Mouse (Mus musculus): ENCODE results near the gene Ccdc30.
"Not testable (repeated sequence)": the region's sequence is repeated elsewhere in the genome, so short reads cannot be mapped to it uniquely, and the experiment has no call there.

Gene Ccdc30

GRCm38 (mm10) chr4:119303291-119303690, 112.0 kb downstream of the Ccdc30 start:
- DNase-seq (ENCODE audit: low spot score) = no peak

DNA sequence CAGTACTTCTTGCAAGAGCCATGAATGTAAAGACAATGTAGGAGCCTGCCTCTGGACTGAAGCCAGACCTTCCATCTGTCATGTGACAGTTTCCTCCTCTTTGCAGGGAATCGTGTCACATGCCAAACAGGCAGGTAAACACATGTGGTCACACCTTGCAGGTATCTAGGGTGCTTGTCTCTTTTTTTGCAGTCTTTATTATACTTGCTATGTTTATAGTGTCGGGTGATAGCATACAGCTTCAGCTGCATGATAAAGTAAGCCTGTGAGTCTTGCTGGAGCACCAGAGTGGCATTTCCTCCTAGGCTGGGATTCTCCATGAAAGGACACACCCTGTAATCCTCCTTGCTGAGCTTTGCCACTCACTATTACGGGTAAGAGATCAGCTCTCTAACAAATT, 113.5 kb downstream of the Ccdc30 start:
- no peak for DNase-seq (ENCODE audit: low spot score)

GRCm38 (mm10) chr4:119300761-119301160, 114.6 kb downstream of the Ccdc30 start:
- DNase-seq (ENCODE audit: low spot score) = no peak

- no peak for DNase-seq (ENCODE audit: low spot score)
Observed at GRCm38 (mm10) chr4:119297361-119297760, 118.0 kb downstream of the Ccdc30 start.

GRCm38 (mm10) chr4:119295134-119295453, 120.2 kb downstream of the Ccdc30 start:
- DNase-seq (ENCODE audit: low spot score) = no peak

GRCm38 (mm10) chr4:119294415-119295133, 120.7 kb downstream of the Ccdc30 start, which contains the start of gene Ybx1:
Ybx1 (minus strand) TSS chr4:119294604.
- peak; percentile 99 for DNase-seq (ENCODE audit: low spot score)

DNA sequence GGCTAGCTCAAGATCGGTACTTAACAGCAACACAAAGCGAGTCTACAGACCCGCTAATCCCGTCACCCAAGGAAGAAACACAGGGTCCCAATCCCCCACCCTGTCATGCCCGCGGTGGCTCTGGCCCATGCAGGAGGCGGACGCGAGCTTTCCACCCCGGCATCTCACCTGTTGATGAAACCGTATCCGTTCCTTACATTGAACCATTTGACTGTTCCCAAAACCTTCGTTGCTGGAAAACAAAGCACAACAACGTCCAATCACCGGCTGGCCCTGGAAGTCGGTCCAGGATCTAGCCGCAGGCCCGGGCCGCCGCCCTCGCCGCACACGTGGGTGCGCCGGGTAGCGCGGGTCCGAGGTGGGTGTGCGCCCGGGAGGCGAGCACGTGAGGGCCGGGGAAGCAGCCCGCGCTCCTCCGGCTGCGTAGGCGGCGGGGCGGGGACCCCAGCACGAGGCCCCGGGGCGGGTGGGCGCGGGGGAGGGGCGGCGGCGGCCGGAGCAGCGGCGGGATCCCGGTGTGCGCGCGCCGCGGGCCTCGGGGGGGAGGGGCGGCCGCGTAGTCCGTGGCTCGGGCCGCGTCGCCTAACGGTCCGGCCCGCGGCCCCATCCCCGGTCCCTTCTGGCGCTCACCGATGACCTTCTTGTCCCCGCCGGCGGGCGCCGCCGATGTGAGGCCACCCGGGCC, 121.6 kb downstream of the Ccdc30 start:
- DNase-seq (ENCODE audit: low spot score) = peak; percentile 42

- peak; percentile 60 for DNase-seq (ENCODE audit: low spot score)
Observed at GRCm38 (mm10) chr4:119292771-119293573, 122.3 kb downstream of the Ccdc30 start.

GRCm38 (mm10) chr4:119291921-119292320, 123.4 kb downstream of the Ccdc30 start:
- DNase-seq (ENCODE audit: low spot score) = no peak

- DNase-seq (ENCODE audit: low spot score) = no peak
Observed at GRCm38 (mm10) chr4:119285336-119285735, 130.0 kb downstream of the Ccdc30 start.

DNA sequence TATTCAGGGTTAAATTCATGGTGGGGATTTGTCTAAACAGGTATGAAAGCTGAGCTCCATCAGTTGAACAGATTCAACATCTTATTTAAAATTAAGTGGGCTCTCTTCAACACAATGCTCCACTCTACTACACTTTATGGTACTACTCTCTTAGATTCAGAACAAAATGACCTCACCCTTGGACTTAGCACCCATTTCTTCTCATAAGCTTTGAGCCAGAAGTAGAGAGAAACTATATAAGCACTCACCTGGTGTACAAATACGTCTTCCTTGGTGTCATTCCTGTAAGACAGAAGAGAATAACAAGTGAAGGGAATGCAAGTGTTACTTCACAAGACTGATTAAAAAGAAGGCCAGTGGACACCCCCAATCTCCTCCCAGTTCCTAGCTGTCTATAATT, 130.5 kb downstream of the Ccdc30 start:
- no peak for DNase-seq (ENCODE audit: low spot score)

DNA sequence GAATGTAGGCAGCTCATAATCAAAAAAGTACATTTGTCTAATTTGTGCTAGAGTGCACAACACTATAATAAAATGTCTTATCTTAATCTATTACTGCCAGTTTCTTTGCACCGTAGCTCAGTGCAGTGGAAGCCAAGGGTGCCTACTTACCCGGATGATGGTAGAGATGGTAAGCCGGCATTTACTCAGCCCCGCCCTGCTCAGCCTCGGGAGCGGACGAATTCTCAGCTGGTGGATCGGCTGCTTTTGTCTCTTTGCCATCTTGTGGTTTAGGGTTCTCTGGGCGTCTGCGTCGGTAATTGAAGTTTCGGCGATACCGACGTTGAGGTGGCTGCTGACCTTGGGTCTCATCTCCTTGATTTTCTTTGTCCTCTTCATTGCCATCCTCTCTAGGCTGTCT, 136.5 kb downstream of the Ccdc30 start:
- DNase-seq (ENCODE audit: low spot score) = not testable (repeated sequence)

DNA sequence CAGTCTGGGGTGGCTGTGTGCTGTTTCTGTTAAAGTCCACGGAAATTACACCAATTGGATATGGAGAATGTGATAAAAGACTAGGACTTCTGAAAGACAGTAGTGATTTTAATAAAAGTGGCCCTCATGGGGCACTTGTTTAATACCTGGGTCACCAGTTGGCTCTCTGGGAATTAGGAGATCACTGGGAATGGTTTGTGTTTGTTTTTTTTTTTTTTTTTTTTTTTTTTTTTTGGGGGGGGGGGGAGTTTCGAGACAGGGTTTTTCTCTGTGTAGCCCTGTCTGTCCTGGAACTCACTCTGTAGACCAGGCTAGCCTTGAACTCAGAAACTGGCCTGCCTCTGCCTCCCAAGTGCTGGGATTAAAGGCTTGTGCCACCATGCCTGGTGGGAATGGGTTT, 139.6 kb downstream of the Ccdc30 start:
- DNase-seq (ENCODE audit: low spot score) = no peak

GRCm38 (mm10) chr4:119275226-119275625, 140.1 kb downstream of the Ccdc30 start:
- DNase-seq (ENCODE audit: low spot score) = no peak

DNA sequence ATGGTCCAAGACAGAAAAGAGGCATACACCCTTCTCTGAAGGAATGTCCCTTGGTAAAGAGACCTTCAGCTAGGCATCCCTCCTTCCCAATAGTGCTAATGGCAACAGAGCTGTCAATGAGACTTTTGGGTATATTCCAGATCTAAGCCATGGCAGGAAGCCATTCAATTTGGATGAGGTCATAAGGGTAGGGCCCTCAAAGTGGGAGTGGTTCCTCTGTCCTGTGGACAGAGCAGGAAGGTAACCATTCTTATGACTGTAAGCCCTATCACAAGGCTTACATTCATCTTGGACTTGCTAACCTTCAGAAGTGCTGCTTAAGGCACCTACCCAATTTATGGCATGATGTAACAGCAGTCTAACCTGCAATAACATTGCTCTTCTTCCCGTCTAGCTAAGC, 140.7 kb downstream of the Ccdc30 start:
- DNase-seq (ENCODE audit: low spot score) = no peak
